Mouse (Mus musculus) cerebellum, adult 2 months (tissue): Measurements from ENCODE around the gene Chd6. TPM values are rescaled to one million over a fixed set of nuclear protein-coding genes. Genes with fewer than 3 reads are reported as not detected.
A peak's percentile ranks its signal among the peaks of the same experiment; 100 is the strongest.

ENCODE experiments used
- DNase-seq, 2 experiments: peaks; one replicate each; pipeline ENCODE4 v3.0.0; 2021
- H3K27ac ChIP-seq: fragments of 200-500 bp; 2 replicates; pipeline ENCODE4 v1.5.1; 2012; ENCODE audit warnings: low read length, control low read depth, inconsistent platforms; ENCODE audit not compliant: insufficient read depth
- H3K27me3 ChIP-seq: fragments of 200-500 bp; 2 replicates; pipeline ENCODE4 v1.6.1; 2012; ENCODE audit warnings: inconsistent platforms, mild to moderate bottlenecking, low read length, moderate library complexity; ENCODE audit not compliant: control insufficient read depth, insufficient read depth
- H3K4me1 ChIP-seq: fragments of 200-500 bp; 2 replicates; pipeline ENCODE4 v1.6.1; 2011; ENCODE audit warnings: low read length; ENCODE audit not compliant: control insufficient read depth, insufficient read depth
- H3K4me3 ChIP-seq: fragments of 200-500 bp; replicated peaks from 2 replicates; pipeline ENCODE3; 2011; ENCODE audit warnings: mild to moderate bottlenecking, low read depth, low read length, control low read depth; ENCODE audit not compliant: insufficient read depth
- CTCF ChIP-seq: fragments of 200-500 bp; IDR thresholded peaks from 2 replicates; pipeline ENCODE4 v1.5.1; 2011; ENCODE audit warnings: low read depth, mild to moderate bottlenecking, control low read depth, low read length, moderate library complexity, borderline replicate concordance; ENCODE audit not compliant: insufficient read depth
- POLR2A ChIP-seq: fragments of 200-500 bp; IDR thresholded peaks from 2 replicates; pipeline ENCODE4 v1.6.1; 2011; ENCODE audit warnings: low read length, control low read depth, borderline replicate concordance; ENCODE audit not compliant: insufficient read depth
- WGBS: fragments of 180-500 bp; shearing (Covaris S2); methylation state at CpG from one replicate; pipeline ENCODE4 v1.1.7; 2018; 5-methylcytosine and 5-hydroxymethylcytosine counted together
- polyA plus RNA-seq: library from polyadenylated mRNA; depleted of rRNA; stranded (reverse); fragments of >200 nt; gene quantifications from 2 replicates; pipeline ENCODE4 v1.2.3, GENCODE M21; 2012

The Chd6 gene
- polyA plus RNA-seq, 1 experiment = 33.7 TPM

DNA sequence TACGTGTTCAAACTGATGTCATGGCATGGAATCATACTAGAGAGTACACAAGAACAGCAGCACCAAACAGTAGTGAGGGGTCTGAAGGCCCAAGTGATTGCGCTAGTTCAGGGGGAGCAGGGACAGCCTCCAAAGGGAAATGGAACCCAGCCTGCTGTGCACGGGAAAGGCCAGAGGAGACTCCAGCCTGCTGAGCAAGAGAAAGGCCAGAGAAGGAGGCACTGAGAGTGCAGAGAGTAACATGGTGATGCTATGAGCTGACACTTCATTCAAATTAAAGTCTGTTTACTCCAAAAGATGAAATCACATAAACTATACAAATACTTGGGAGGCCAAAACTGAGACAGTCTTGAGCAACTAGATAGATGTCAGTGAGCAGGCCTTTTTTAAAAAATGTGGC, 71.1 kb downstream of the Chd6 start:
- no peak for DNase-seq
- H3K4me1 ChIP-seq = no peaks in the 10 kb centered on the region
- no peaks in the 10 kb centered on the region for H3K27me3 ChIP-seq
- H3K27ac ChIP-seq = no peak overlapping the region
- TF ChIP-seq CTCF (no peak), POLR2A (no peak)
- H3K4me3 ChIP-seq = no peak overlapping the region
- 73% methylated on average over 3 of the region's 3 CpGs for WGBS

DNA sequence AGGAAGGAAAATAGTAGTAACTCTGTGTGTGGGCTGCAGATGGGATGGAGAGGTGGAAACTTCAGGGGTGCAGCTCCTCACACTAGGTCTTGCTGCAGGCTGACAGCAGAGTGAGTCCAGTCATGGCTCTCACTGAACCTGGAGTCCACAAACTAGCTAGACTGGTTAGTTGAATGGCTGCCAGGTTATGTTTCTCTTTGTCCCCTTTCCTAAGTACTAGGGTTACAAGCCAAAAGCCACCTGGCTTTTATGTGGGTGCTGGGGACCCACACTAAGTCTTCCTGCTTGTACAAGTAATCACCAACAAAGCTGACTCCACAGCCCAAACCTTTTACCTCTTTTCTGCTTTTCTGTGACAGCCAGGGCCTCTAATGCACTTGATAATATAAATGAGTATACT, 75.7 kb downstream of the Chd6 start:
- no peak for DNase-seq
- Histone ChIP-seq H3K4me3 (no peak overlapping the region), H3K27ac (no peak overlapping the region), H3K27me3 (no peaks in the 10 kb centered on the region), H3K4me1 (no peaks in the 10 kb centered on the region)
- no peak for TF ChIP-seq POLR2A

DNA sequence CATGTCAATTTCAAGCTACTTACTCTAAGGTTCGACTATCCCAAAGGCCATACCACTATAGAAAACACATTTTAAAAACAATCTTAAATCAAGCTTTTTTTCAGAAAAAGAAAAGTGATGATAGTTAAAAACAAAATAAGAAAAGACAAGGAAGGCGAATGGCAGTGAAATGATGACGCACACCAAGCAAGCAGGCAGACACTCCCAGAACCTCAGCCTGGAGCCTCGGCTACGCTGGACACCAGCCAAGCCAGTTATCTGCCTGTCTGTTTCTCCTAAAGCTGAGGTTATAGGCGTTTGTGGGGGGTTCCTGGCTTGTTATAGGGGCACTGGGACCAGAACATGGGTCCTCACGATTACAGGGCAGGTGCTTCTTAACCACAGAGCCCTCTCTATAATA, 76.5 kb downstream of the Chd6 start:
- Histone ChIP-seq H3K27me3 (no peaks in the 10 kb centered on the region), H3K4me3 (no peak overlapping the region), H3K4me1 (no peaks in the 10 kb centered on the region), H3K27ac (no peak overlapping the region)
- WGBS = 41% methylated on average over 7 of the region's 7 CpGs
- DNase-seq = peak; percentile 28 to 29
- no peak for TF ChIP-seq CTCF
- TF ChIP-seq POLR2A = no peak

DNA sequence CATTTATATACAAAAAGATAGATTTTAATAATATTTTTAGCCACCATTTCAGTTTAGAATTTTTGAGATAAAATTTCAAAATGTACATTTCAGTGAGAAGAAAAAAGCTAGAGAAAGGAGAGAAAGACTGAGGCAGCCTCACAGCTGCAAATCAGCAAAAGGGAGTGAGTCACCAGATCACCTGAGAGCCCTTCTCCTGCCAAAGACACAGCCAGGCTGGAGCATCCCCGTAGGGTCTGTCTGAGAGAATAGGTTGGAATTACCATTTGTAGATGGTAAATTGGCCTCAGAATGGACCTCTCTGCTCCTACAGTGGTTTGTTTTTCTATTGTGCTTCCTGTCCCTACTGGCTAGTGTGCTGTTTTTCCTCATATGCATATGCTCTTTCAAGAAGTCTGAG, 84.3 kb downstream of the Chd6 start:
- 21% methylated on average over 1 of the region's 1 CpGs for WGBS
- TF ChIP-seq CTCF (no peak), POLR2A (no peak)
- Histone ChIP-seq H3K4me1 (peaks cover 2% of the 10 kb centered on the region; the same call in 1 of the 2 replicates), H3K27me3 (no peaks in the 10 kb centered on the region), H3K27ac (no peak overlapping the region), H3K4me3 (no peak overlapping the region)
- DNase-seq = peak; percentile 23 to 60

DNA sequence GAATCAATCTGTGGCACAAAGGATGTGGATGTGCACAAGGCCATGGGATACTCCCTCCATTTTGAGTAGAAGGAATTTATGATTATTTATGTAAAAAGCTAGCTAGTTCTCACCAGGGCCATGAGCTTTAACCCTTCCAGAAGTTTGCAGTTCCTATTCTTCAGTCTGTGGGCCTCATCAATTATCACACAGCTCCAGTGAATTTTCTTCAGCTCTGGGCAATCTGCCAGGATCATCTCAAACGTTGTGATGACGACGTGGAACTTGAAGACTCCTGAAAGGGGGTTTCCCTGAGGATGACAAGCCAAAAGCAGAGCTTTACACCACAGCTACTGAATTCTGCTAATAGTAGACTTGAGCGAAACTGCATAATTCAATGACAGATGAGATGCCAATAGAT, 91.0 kb downstream of the Chd6 start:
- H3K4me3 ChIP-seq = no peak overlapping the region
- DNase-seq = no peak
- WGBS = 31% methylated on average over 4 of the region's 4 CpGs
- H3K27me3 ChIP-seq = no peaks in the 10 kb centered on the region
- TF ChIP-seq CTCF (no peak), POLR2A (no peak)
- no peaks in the 10 kb centered on the region for H3K4me1 ChIP-seq
- H3K27ac ChIP-seq = no peak overlapping the region

DNA sequence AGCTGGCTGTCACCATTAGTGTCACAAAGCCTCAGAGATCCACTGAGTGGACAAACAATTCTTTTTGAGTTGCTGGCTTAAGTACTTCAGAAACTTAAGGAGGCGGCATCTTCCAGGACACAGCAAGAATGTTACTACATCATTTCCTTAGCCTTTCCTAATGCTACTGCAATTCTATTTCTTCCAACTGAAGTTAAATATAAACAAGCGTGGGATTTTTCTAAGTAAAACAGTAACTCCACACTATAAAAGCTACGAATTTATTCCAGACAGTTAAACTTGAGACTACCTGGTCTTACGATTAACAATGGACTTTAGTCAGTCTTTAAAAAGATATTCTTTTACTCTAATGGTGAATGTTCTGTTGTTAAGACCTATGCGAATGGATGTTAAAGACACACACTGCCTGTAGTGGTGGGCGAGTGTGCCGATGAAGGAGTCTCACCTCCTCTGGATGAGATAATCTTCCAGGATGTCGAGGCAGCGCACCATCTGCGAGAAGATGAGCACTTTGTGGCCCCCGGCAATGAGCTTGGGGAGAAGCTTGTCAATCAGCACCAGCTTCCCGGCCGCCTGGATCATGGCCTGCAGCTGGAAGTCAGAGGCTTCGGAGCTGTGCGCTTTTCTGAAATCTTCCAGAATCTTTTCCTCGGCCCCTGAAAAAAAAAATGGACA, 96.2 kb downstream of the Chd6 start:
- DNase-seq = no peak
- Histone ChIP-seq H3K27me3 (no peaks in the 10 kb centered on the region), H3K4me3 (no peak overlapping the region), H3K27ac (no peak overlapping the region), H3K4me1 (no peaks in the 10 kb centered on the region)
- 90% methylated on average over 16 of the region's 16 CpGs for WGBS
- no peak for TF ChIP-seq CTCF
- TF ChIP-seq POLR2A = no peak

DNA sequence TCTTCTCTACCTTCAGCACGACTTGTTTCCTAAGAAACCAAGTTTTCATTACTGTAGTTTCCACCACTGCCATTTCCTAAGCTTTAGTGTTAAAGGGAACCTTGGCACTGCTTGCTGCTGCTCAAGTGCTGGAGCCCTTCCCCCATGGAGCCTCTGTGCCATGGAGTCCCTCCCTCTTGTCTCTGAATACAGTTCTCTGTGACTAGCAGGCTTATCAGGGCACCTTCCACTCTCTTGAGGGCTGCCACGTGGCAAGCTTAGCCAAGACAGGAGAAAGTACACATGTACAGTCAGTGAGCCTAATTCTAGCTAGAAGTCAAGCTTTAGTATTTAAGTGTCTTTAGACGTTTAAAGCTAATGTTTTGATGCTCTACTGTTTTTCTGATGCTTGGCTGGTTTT, 104.5 kb downstream of the Chd6 start:
- no peak overlapping the region for H3K4me3 ChIP-seq
- TF ChIP-seq POLR2A (no peak), CTCF (no peak)
- H3K4me1 ChIP-seq = no peaks in the 10 kb centered on the region
- DNase-seq = no peak
- H3K27me3 ChIP-seq = no peaks in the 10 kb centered on the region
- WGBS = 67% methylated on average over 3 of the region's 3 CpGs
- no peak overlapping the region for H3K27ac ChIP-seq

DNA sequence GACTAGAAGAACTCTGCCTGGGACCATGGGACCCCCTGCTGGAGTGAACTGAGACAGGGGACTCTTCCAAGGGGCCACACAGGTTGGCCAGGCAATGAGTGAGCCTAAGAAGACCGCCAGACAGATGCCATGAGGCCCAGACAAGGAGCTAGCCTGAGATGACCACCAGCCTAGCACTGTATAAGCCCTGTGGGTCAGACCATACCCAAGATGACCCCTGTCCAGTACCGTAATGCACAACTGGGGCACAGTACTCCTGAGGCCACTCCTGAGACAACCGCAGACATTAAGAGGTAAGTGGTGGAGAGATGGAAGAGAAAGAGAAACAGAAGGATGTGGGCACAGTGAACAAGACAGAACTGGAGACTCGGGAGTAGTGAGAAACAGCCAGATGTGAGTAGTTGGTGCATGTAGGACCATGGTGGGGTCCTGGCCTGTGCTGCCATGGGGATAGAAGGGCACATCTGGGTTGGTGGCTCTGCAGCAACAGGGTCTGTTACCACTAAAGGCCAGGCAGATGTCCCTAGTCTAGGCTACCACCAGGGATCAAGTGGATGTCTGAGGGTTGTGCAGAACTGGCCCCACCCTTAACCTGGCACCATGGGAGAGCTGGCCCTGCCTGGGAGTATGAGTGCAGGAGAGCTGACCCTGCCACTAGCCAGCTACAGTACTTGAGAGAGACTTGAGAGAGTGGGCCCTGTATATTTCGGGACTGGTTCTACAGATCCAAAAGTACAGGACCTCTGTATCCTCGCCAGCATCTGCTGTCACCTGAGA, 111.7 kb downstream of the Chd6 start:
- Histone ChIP-seq H3K4me1 (no peaks in the 10 kb centered on the region), H3K4me3 (no peak overlapping the region), H3K27me3 (no peaks in the 10 kb centered on the region), H3K27ac (no peak overlapping the region)
- TF ChIP-seq CTCF = no peak
- 94% methylated on average over 6 of the region's 6 CpGs for WGBS
- no peak for DNase-seq
